Mouse (Mus musculus) embryonic stem cell, embryonic (primary cell): Measurements from ENCODE around the gene Galnt15.

Experiments used
- CTCF ChIA-PET, 4 experiments: fragments of 300-600 bp in 2 of 4; fragments of 350-600 bp in 2 of 4; sonication (Branson Sonifier 250); formaldehyde crosslinking; loops; one replicate each; lab custom pipeline; 2022; ENCODE audit warnings: inconsistent platforms in 2 of 4; lab: Charles Lee
- POLR2A ChIA-PET, 4 experiments: fragments of 300-600 bp in 2 of 4; fragments of 350-600 bp in 2 of 4; sonication (Branson Sonifier 250); formaldehyde crosslinking; loops; one replicate each; lab custom pipeline; 2022; ENCODE audit warnings: antibody characterized with exemption in 4 of 4, inconsistent platforms in 1 of 4; lab: Charles Lee

Gene Galnt15

DNA sequence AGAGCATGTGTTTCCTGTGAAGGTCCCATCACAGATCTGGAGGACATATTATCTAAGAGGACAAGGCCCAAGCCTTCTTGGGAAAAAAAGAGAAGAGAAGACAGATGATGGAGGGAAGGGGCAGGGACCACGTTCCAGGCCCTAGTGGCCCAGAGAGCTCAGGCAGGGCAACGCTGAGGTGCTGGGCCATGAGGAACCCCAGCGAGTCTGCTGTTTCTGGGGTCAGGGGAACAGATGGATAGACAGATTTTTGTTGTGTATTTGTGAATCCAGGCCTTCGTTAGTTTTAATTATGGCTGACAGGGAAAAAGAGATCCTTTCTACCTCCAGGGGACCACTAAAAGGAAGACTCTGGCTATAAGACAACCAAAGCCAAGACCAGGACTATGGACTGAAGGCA is 4.9 kb upstream of the Galnt15 start:
- CTCF ChIA-PET = no interaction called here
- POLR2A ChIA-PET = no interaction called here

- CTCF ChIA-PET = interaction anchor here in 2 of 4 experiments (0.6 to 1.9 kb wide), 2 partner anchors 34 to 73 kb away, joined by 3 to 4 read pairs; no protein-coding TSS in a partner anchor
These were observed 1.6 kb upstream of the Galnt15 start for GRCm38 (mm10) chr14:32027218-32027617.

GRCm38 (mm10) chr14:32029411-32029992 is 713 bp downstream of the Galnt15 start:
- ChIA-PET POLR2A (interaction anchor here in 2 of 4 experiments (0.6 to 1.7 kb wide), 3 partner anchors 10 to 74 kb away, joined by 3 to 7 read pairs (median 6); no protein-coding TSS in a partner anchor), CTCF (interaction anchor here in 1 of 4 experiments (0.9 to 1.9 kb wide), 2 partner anchors 32 to 75 kb away, joined by 3 to 4 read pairs; no protein-coding TSS in a partner anchor)

More at GRCm38 (mm10) chr14:32027218-32027617, 1.6 kb upstream of the Galnt15 start:
- POLR2A ChIA-PET = interaction anchor here in 3 of 4 experiments (0.6 to 1.9 kb wide), 7 partner anchors 12 to 386 kb away, joined by 3 to 5 read pairs (median 3); partner anchors contain the start of genes Btd (in 1 of the 3), Gm49387 (in 1 of the 3) and Hacl1 (in 1 of the 3)

GRCm38 (mm10) chr14:32030073-32030472 is 1.3 kb downstream of the Galnt15 start:
- ChIA-PET CTCF (interaction anchor here in 1 of 4 experiments (0.9 kb wide), 1 partner anchor 76 kb away, joined by 3 read pairs; no protein-coding TSS in a partner anchor), POLR2A (interaction anchor here in 2 of 4 experiments (0.6 to 1.7 kb wide), 3 partner anchors 9 to 75 kb away, joined by 3 to 6 read pairs (median 3); no protein-coding TSS in a partner anchor)

DNA sequence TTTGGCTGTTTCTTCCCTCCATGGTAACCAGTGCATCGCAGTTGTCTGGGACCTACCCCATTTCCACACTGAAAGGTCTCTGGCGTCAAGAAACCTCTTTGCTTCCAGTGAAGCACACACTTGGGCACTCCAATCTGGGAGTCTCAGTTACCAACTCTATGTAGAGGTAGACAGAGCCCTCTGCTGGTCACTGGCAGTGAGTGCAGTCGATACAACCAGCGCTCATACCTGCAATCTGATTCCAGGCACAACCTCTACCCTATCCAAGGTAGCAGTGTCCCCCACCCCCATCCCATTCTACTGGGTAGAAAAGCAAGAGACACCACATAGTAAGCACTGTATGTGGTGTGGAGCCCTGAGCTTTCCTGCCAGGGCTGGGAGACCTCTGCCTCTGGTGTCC is 3.7 kb downstream of the Galnt15 start:
- POLR2A ChIA-PET = interaction anchor here in 1 of 4 experiments (1.4 kb wide), 1 partner anchor 53 kb away, joined by 3 read pairs; the partner anchor contains the start of genes Dph3 and Oxnad1
- CTCF ChIA-PET = no interaction called here

DNA sequence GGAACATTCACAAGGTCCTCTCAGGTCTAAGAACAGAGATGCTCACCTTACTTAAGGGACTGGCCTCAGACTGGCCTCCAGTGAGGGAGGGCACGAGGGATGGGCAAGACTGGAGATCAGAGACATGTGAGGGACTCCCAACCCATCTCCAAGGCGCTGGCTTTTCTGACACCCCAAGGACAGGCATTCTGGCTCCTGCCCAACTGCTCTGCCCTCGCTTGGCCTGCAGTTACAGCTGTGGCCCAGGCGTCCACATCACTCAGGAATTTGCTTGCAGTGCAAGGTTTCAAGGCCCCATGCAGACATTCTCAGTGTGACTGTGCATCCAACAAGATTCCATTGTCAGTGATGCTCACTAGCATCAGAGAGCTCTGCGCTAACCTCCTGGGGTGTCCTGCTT is 7.7 kb downstream of the Galnt15 start:
- POLR2A ChIA-PET = no interaction called here
- CTCF ChIA-PET = interaction anchor here in 1 of 4 experiments (1.2 kb wide), 1 partner anchor 20 kb away, joined by 4 read pairs; no protein-coding TSS in a partner anchor

DNA sequence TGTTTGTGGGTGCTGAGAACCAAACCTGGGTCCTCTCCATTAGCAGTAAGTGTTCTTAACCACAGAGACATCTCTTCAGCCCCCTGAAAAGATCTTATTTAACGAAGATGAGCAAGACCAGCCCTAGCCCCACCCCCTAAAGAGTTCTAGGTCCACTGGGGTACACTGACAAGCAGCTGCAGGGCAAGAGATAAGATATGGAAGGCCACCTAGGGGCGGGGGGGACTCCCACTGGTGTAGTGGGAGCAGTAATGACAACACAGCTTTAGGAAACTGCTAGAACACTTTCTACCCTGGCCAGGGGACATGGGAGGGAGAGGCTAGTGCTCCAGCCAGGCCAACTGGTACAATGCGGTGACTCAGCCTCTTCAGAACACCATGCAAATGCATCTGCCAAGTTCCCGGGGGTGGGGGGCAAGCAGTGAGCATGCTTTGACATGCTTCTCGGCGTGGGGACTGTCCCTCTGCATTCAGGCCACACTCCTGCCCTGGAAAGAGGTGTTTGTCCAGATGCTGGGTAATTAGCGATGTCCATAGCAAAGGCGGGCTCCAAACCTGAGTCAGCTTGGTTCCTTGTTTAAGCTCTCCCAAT is 9.0 kb downstream of the Galnt15 start:
- POLR2A ChIA-PET = interaction anchor here in 2 of 4 experiments (0.7 kb wide), 2 partner anchors 610 to 1041 kb away, joined by 3 to 6 read pairs; no protein-coding TSS in a partner anchor
- CTCF ChIA-PET = interaction anchor here in 1 of 4 experiments (1.6 kb wide), 1 partner anchor 83 kb away, joined by 6 read pairs; no protein-coding TSS in a partner anchor

DNA sequence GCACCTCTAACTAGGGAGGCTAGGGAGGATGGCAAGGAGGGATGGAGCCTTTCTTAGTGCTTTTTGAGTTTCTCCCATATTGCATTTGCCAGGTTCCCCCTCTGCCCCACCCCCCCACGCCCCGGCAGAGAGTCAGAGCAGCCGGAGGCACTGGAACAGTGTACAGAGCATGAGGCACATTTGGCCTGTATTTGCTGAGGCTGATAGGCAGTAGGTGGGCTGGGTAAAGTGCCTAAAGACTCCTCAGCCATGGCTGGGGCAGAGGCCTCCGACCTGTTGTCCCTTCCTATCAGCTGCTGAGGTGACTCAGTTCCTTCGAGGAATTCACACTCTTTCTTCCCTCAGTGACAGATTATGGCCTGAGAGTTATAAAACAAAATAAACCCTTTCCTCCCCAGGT is 13.3 kb downstream of the Galnt15 start:
- CTCF ChIA-PET = no interaction called here
- POLR2A ChIA-PET = no interaction called here

DNA sequence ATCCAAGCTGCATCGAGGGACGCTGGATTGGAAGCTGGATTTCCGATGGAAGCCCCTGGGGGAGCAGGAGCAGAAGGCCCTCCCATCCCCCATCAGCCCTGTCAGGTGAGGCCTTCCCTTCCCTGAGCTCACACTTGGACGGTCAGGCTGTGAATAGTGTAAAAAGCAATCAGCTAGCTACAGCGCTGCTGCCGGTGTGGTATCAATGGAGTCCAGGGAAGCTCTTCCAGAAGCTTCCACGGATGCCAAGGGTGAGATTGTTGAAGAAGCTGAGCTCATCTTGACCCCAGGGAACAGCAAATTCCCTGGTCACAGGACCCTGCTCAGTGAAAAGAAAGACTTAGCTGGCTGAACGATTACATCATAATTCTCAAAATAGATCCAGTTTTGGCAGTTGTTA is 17.6 kb downstream of the Galnt15 start:
- CTCF ChIA-PET = interaction anchor here (0.6 to 1.4 kb wide), 5 partner anchors 10 to 245 kb away, joined by 3 to 8 read pairs (median 4); no protein-coding TSS in a partner anchor
- POLR2A ChIA-PET = interaction anchor here in 3 of 4 experiments (0.6 to 1.1 kb wide), 4 partner anchors 8 to 109 kb away, joined by 3 read pairs; partner anchors contain the start of gene Oxnad1 (in 1 of the 3)

GRCm38 (mm10) chr14:32050171-32050570 is 21.4 kb downstream of the Galnt15 start:
- CTCF ChIA-PET = no interaction called here
- POLR2A ChIA-PET = interaction anchor here in 1 of 4 experiments (1.4 kb wide), 1 partner anchor 25 kb away, joined by 3 read pairs; no protein-coding TSS in a partner anchor

DNA sequence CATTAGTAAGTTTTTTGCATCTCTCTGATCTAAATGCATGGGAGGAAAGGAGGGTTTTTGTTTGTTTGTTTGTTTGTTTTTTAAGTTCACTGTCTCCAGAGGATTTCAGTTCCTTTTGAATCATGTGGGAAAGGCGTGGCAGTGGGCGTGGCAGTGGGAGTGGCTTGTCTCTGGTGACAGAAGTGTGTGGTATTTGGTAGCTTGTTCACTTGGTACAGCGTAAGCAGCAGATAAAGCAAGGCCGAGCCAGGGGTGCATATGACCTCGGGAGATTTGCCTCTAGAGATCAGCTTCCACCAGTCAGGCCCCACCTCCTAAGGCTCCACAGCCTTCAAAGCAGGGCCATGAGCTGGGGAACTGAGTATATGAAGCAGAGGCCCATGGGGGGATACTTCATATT is 25.1 kb downstream of the Galnt15 start:
- CTCF ChIA-PET = no interaction called here
- POLR2A ChIA-PET = interaction anchor here in 2 of 4 experiments (0.8 to 1.5 kb wide), 5 partner anchors 8 to 391 kb away, joined by 3 to 5 read pairs (median 4); no protein-coding TSS in a partner anchor

GRCm38 (mm10) chr14:32054788-32055187 is 26.0 kb downstream of the Galnt15 start:
- ChIA-PET POLR2A (interaction anchor here in 3 of 4 experiments (0.6 to 1.5 kb wide), 8 partner anchors 9 to 392 kb away, joined by 3 to 5 read pairs (median 3); no protein-coding TSS in a partner anchor), CTCF (interaction anchor here in 1 of 4 experiments (0.6 kb wide), 1 partner anchor 431 kb away, joined by 4 read pairs; no protein-coding TSS in a partner anchor)

DNA sequence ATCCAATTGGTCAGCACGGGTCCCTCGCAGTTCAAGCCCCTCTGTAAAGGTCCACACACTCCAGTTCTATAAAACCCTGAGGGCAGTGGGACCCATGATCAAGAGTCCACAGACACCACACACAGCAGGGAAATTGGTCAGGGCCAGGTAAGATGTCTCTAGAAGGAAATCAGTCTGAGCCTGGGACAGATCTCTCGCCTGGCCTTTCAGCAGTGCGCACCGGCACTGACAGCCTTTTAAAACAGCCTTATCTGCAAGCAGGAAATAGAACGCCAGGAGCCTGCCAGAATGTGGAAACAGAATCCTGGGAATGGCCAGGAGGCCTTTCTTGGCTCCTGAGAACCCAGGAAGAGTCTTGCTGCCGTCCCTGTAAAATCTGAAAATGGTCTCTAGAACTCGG is 27.0 kb downstream of the Galnt15 start:
- CTCF ChIA-PET = interaction anchor here (0.7 to 1.4 kb wide), 16 partner anchors 9 to 444 kb away, joined by 3 to 19 read pairs (median 4); no protein-coding TSS in a partner anchor
- POLR2A ChIA-PET = interaction anchor here in 2 of 4 experiments (0.8 to 1.2 kb wide), 3 partner anchors 32 to 275 kb away, joined by 3 read pairs; no protein-coding TSS in a partner anchor

DNA sequence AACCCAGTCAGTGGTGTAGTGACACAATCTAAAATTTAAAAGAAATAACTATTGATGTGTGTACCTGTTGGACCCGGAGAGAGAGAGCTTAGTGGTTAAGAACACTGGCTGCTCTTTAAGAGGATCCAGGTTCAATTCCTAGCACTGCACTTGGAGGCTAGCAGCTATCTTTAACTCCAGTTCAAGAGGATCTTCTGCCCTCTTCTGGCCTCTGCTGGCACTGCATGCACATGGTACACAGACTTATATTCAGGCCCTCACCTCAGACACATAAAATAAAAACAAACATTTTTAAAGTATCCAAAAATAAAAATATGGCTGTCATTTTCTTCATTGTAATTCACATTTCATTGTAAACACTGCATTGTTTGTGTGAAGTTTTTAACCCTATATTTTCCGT is 27.9 kb downstream of the Galnt15 start:
- ChIA-PET POLR2A (interaction anchor here in 2 of 4 experiments (0.7 to 1.2 kb wide), 8 partner anchors 9 to 415 kb away, joined by 3 to 4 read pairs (median 3); partner anchors contain the start of genes Dph3 (in 1 of the 2), Hacl1 (in 1 of the 2) and Oxnad1 (in 1 of the 2)), CTCF (interaction anchor here (0.6 to 1.4 kb wide), 31 partner anchors 8 to 661 kb away, joined by 3 to 19 read pairs (median 3); partner anchors contain the start of gene Galnt15 (in 2 of the 4))

DNA sequence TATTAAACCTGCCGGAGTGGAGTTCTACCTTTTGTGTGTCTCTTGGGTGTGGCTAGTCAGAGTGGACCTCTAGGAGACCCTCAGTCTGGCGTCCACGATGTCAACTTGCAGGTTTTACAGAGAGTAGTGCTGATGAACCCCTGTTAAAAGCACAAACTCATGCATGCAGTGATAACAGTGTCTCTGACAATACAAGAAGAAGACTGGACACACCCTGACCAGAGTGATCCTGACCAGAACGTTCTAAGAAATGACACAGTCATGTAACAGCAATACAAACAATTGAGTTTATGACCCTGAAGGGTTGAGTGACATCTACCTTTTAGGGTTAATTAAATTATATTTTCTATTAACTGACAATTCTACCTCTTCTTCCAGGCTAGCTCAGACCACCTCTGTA is 28.9 kb downstream of the Galnt15 start:
- ChIA-PET CTCF (interaction anchor here in 2 of 4 experiments (0.6 to 1.3 kb wide), 2 partner anchors 21 to 472 kb away, joined by 4 read pairs; no protein-coding TSS in a partner anchor), POLR2A (interaction anchor here in 1 of 4 experiments (2.6 kb wide), 1 partner anchor 27 kb away, joined by 7 read pairs; the partner anchor contains the start of genes Dph3 and Oxnad1)

DNA sequence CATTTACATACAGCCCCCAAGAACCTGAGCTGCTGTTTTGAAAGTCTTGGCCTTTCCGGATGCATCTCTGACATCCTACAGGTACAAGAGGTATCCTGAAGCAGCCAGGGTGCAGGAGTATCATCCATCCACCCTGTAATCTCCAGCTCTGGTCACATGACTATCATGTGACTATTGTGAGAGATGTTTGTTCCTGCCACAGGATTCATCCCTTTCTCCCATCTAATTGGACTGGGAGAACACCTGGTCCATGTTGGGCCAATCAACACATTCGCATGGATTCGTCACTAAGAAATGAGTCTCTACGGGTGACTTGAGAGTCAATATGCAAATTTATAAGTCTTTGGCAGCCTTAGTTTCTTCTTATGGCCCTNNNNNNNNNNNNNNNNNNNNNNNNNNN is 32.6 kb downstream of the Galnt15 start:
- POLR2A ChIA-PET = interaction anchor here in 3 of 4 experiments (0.7 to 1.4 kb wide), 8 partner anchors 8 to 256 kb away, joined by 3 to 5 read pairs (median 4); partner anchors contain the start of genes Dph3 (in 2 of the 3), Ncoa4 (in 2 of the 3) and Oxnad1 (in 2 of the 3)

GRCm38 (mm10) chr14:32072807-32073206 is 44.0 kb downstream of the Galnt15 start:
- POLR2A ChIA-PET = interaction anchor here in 3 of 4 experiments (1.0 to 3.7 kb wide), 3 partner anchors 12 to 87 kb away, joined by 3 to 16 read pairs (median 3); partner anchors contain the start of genes Dph3 (in 2 of the 3), Oxnad1 (in 2 of the 3) and Ncoa4 (in 1 of the 3)
- CTCF ChIA-PET = interaction anchor here in 1 of 4 experiments (0.5 kb wide), 1 partner anchor 600 kb away, joined by 4 read pairs; no protein-coding TSS in a partner anchor

More for the DNA sequence above, 32.6 kb downstream of the Galnt15 start:
- CTCF ChIA-PET = interaction anchor here in 3 of 4 experiments (0.6 to 1.8 kb wide), 6 partner anchors 12 to 622 kb away, joined by 3 to 5 read pairs (median 4); partner anchors contain the start of genes Dph3 (in 1 of the 3), Galnt15 (in 1 of the 3) and Oxnad1 (in 1 of the 3)
